Mouse (Mus musculus) liver, postnatal 0 days (tissue): ENCODE data around the gene Ppm1l. TPM values are rescaled to one million over a fixed set of nuclear protein-coding genes. Genes with fewer than 3 reads are reported as not detected.

Experiments
- ATAC-seq: fragments of 200-750 bp; cut with Nextera tagmentation; 2 replicates; pipeline ENCODE4 v1.8.0; 2017; ENCODE audit warnings: mild to moderate bottlenecking, moderate library complexity
- DNase-seq: peaks from one replicate; pipeline ENCODE4 v3.0.0-alpha.2; 2016
- H3K27ac ChIP-seq: fragments of 300-500 bp; sonication (generic); 2 replicates; pipeline ENCODE4 v1.5.1; 2014; ENCODE audit warnings: antibody characterized with exemption, moderate library complexity, mild to moderate bottlenecking, low read depth
- H3K27me3 ChIP-seq: fragments of 300-500 bp; sonication (generic); 2 replicates; pipeline ENCODE4 v1.6.1; 2014; ENCODE audit warnings: low read length, control low read depth, mixed read lengths; ENCODE audit not compliant: insufficient read depth
- H3K36me3 ChIP-seq: fragments of 300-500 bp; sonication (generic); replicated peaks from 2 replicates; pipeline ENCODE4 v1.6.1; 2014; ENCODE audit warnings: mild to moderate bottlenecking, control low read depth, low read length, moderate library complexity, mixed read lengths; ENCODE audit not compliant: insufficient read depth
- H3K4me1 ChIP-seq: fragments of 300-500 bp; sonication (generic); 2 replicates; pipeline ENCODE4 v1.6.1; 2014; ENCODE audit warnings: antibody characterized with exemption, mild to moderate bottlenecking, control low read depth; ENCODE audit not compliant: insufficient read depth
- H3K4me2 ChIP-seq: fragments of 300-500 bp; sonication (generic); 2 replicates; pipeline ENCODE4 v1.6.1; 2014; ENCODE audit warnings: low read depth, mild to moderate bottlenecking, low read length, moderate library complexity, mixed read lengths
- H3K4me3 ChIP-seq: fragments of 300-500 bp; sonication (generic); 2 replicates; pipeline ENCODE4 v1.5.1; 2014; ENCODE audit warnings: low read depth, low read length
- H3K9ac ChIP-seq: fragments of 300-500 bp; sonication (generic); replicated peaks from 2 replicates; pipeline ENCODE4 v1.6.1; 2014; ENCODE audit warnings: mild to moderate bottlenecking, moderate library complexity
- H3K9me3 ChIP-seq: fragments of 300-500 bp; sonication (generic); 2 replicates; pipeline ENCODE4 v1.6.1; 2016; ENCODE audit warnings: mild to moderate bottlenecking, control low read depth, low read length, mixed read lengths
- CTCF ChIP-seq: sonication (generic); IDR thresholded peaks from 2 replicates; pipeline ENCODE4 v1.5.1; 2016; ENCODE audit warnings: antibody characterized with exemption, low read depth
- EP300 ChIP-seq: IDR thresholded peaks from 2 replicates; pipeline ENCODE4 v1.6.1; 2016; ENCODE audit warnings: antibody characterized with exemption, low read depth, mild to moderate bottlenecking
- WGBS: fragments of 180-500 bp; shearing (Covaris S2); extraction: QIAGEN DNeasy Blood & Tissue Kit; methylation state at CpG from one replicate; pipeline ENCODE4 v1.1.7; 2014; ENCODE audit not compliant: insufficient replicate concordance; 5-methylcytosine and 5-hydroxymethylcytosine counted together
- polyA plus RNA-seq: library from polyadenylated mRNA; unstranded; fragments of >200 nt; fragmentation: Nextera tagmentation; extraction: Ambion mirVana; gene quantifications from 2 replicates; pipeline ENCODE4 v1.2.1, GENCODE M21; 2015

Ppm1l gene
- polyA plus RNA-seq, 1 experiment from 2014 or later, result 2.8 TPM

DNA sequence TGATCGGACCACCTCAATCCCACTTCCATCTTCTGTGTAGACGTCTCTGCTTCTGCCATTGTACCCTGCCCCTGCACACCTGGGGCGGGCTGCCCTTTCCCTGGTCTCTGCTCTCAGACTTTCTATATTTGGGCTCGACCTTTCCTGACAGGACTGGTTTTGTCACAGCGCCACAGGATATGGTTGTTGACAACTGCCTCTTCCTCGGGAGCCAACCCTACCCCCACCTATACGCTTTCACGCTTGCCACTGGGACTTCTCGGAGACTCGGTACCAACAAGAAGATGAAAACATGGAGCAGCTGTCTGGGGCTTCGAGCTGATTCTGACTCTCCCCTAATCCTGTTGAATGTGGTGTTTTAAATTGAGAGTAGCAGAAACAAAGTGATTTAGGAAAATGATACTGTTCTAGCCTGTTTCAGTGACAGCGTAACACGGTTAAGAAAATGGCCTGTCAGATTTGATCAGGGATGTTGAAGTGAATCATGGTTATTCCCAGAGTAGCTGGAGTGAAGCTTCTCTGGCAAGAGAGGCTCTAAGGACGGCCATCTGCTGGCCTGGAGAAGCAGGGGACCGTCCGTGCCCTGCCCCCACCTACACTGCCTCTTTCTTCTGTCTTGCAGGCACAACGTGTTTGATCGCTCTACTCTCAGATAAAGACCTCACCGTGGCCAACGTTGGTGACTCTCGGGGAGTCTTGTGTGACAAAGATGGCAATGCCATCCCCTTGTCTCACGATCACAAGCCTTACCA, 232.2 kb downstream of the Ppm1l start:
- Histone ChIP-seq H3K4me1 (no peaks in the 10 kb centered on the region), H3K9me3 (no peaks in the 10 kb centered on the region), H3K4me3 (no peak overlapping the region), H3K4me2 (no peak overlapping the region), H3K36me3 (no peaks in the 10 kb centered on the region), H3K9ac (no peak overlapping the region), H3K27me3 (no peaks in the 10 kb centered on the region), H3K27ac (no peak overlapping the region)
- TF ChIP-seq EP300 (no peak), CTCF (no peak)
- ATAC-seq, result no peak
- 80% methylated on average over 22 of the region's 22 CpGs for WGBS
- DNase-seq, result no peak

DNA sequence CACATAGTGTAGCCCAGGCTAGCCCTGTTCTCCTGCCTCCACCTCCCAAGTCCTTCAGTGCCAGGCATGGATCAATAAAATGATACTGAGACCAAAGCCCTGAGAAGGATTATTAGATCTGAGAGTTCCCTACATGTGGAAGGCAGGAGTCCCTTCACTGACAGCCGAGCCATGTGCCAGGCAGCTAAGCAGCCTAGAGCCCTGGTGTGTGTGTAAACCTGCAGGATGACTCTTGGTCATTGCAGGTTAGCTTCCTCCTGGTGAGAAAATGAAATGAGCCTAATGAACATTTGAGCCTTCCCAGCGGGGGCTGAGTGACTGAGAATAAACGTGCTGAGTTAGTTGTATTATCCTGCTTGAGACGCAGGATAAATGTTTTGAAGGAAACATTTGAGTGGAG, 232.9 kb downstream of the Ppm1l start:
- no peaks in the 10 kb centered on the region for H3K36me3 ChIP-seq
- ATAC-seq (no peak), DNase-seq (no peak)
- no peak overlapping the region for H3K27ac ChIP-seq
- H3K9me3 ChIP-seq, result no peaks in the 10 kb centered on the region
- TF ChIP-seq EP300 (no peak), CTCF (no peak)
- H3K27me3 ChIP-seq, result no peaks in the 10 kb centered on the region
- no peak overlapping the region for H3K9ac ChIP-seq
- no peaks in the 10 kb centered on the region for H3K4me1 ChIP-seq
- 72% methylated on average over 4 of the region's 4 CpGs for WGBS
- no peak overlapping the region for H3K4me3 ChIP-seq
- H3K4me2 ChIP-seq, result no peak overlapping the region

DNA sequence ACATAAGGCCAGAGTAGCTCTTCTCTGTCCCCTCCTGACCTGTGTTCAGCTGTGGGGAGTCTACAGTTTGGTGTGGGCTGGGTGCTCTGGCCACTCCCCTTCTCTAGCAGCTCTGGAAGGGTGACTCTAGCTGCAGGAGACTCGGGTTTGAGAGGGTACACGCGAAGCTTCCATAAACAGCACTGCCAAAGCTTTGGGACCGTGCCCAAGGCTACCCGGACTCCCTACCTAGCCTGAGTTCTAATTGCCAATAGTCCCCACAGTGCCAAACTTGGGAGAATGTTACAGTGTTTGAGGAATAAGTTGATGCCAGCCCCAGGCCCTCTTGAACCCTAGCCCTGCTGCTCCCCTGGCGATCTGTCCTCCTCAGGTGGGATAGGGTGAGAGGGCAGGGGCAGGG, 238.8 kb downstream of the Ppm1l start:
- Histone ChIP-seq H3K27ac (peak overlapping the region; percentile 51; the same call in 1 of the 2 replicates), H3K4me1 (peaks cover 8% of the 10 kb centered on the region; the same call in 1 of the 2 replicates), H3K27me3 (no peaks in the 10 kb centered on the region), H3K36me3 (no peaks in the 10 kb centered on the region), H3K9ac (no peak overlapping the region), H3K4me2 (no peak overlapping the region), H3K9me3 (no peaks in the 10 kb centered on the region), H3K4me3 (no peak overlapping the region)
- DNase-seq, result no peak
- WGBS, result 77% methylated on average over 6 of the region's 6 CpGs
- TF ChIP-seq CTCF (no peak), EP300 (no peak)
- no peak for ATAC-seq

DNA sequence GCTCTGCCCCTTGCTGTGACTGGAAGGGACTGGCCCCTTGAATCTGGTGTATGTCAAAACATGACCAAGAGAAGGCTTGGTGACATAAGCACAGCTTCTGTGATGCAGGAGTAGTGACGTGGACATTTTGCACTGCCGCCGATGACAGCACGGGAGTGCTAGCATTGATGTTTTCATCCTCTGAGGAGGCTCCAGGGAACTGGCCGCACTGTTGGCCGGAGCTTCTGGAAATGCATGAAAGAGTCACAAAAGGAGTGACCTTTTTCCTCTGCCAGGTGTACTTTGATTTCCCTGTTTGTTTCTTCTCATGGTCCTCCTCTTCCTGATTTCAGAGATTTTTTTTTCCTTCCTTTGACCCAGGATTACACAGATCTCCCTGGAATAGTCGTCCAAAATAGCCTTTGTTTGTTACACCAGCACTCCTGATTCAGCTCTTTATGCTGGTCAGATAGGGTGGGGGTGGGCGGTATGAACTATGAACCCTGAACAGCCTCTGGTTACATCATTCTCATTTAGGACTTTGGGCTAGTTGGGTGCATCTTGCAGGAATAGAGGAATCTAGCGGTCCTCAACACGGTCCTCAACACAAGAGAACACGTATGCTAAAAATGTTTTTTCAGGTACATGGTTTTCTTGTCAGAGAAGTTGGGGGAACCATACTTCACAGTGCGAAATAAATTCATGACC, 239.6 kb downstream of the Ppm1l start:
- H3K4me2 ChIP-seq, result no peak overlapping the region
- no peak overlapping the region for H3K9ac ChIP-seq
- no peak overlapping the region for H3K4me3 ChIP-seq
- peaks cover 8% of the 10 kb centered on the region; the same call in 1 of the 2 replicates for H3K4me1 ChIP-seq
- H3K9me3 ChIP-seq, result no peaks in the 10 kb centered on the region
- no peaks in the 10 kb centered on the region for H3K27me3 ChIP-seq
- TF ChIP-seq EP300, result no peak
- WGBS, result 62% methylated on average over 12 of the region's 12 CpGs
- peak; percentile 88 for ATAC-seq
- no peaks in the 10 kb centered on the region for H3K36me3 ChIP-seq
- peak overlapping the region; percentile 51; the same call in 1 of the 2 replicates for H3K27ac ChIP-seq
- no peak for DNase-seq

DNA sequence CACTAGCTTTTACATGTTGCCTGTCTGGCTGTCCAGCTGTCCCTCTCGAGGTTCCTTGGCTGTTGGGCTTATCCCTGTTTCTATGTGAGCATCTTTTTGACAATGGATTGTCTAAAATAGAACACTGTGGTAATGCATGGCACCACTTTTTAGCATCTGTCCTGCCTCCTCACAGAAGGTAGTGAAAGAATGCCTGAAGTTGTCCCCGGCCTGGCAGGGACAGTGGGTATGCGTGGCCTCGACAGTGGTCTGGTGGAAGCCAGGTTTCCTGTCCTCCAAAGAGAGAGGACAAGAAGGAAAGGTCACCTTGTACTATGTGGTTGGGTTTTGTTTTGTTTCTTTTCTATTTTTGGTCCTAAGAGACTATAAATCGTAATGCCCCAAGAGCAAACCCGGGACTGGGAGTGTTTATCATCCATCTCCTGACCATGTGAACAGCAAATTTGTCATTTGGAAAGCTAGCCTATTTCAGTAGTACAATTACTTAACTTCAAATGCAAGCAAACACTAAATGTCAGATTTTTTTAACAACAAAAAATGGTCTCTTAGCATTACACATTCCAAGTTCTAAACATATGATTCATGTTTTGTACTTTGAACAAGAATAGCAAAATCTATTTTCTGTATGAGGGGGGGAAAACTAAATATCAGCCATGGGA, 242.8 kb downstream of the Ppm1l start:
- H3K36me3 ChIP-seq, result no peaks in the 10 kb centered on the region
- no peak overlapping the region for H3K27ac ChIP-seq
- WGBS, result 72% methylated on average over 6 of the region's 6 CpGs
- TF ChIP-seq EP300 (no peak), CTCF (no peak)
- no peak overlapping the region for H3K4me2 ChIP-seq
- no peak overlapping the region for H3K9ac ChIP-seq
- H3K9me3 ChIP-seq, result no peaks in the 10 kb centered on the region
- no peak overlapping the region for H3K4me3 ChIP-seq
- ATAC-seq, result no peak
- no peaks in the 10 kb centered on the region for H3K27me3 ChIP-seq
- DNase-seq, result no peak
- H3K4me1 ChIP-seq, result peaks cover 8% of the 10 kb centered on the region; the same call in 1 of the 2 replicates

DNA sequence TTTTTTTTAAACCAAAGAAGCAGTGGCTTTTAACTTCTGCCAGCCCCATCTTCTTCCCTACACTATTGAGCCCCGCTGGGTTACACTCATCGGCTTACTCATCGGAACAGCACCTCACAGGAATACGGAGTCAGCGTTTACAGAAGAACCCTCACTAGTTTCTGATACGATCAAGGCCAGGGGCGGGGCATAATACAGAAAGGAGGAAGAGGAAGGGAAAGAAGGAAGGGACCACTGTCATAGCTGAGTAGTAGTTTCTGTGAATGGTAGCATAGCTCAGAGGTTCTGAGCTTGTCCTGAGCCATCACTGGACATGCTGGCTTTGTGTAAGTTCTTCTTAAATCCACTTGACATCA, 243.3 kb downstream of the Ppm1l start:
- Histone ChIP-seq H3K27me3 (no peaks in the 10 kb centered on the region), H3K4me3 (no peak overlapping the region), H3K9me3 (no peaks in the 10 kb centered on the region), H3K27ac (no peak overlapping the region), H3K4me1 (peaks cover 8% of the 10 kb centered on the region; the same call in 1 of the 2 replicates), H3K4me2 (no peak overlapping the region), H3K9ac (no peak overlapping the region), H3K36me3 (no peaks in the 10 kb centered on the region)
- TF ChIP-seq CTCF (no peak), EP300 (no peak)
- 58% methylated on average over 7 of the region's 7 CpGs for WGBS
- DNase-seq (peak; percentile 18), ATAC-seq (no peak)
